Mouse (Mus musculus): ENCODE measurements around the gene Slc9a1. TPM values are rescaled to one million over a fixed set of nuclear protein-coding genes. Genes with fewer than 3 reads are reported as not detected.

Slc9a1 gene
- polyA plus RNA-seq, 1 experiment from 2014 or later, result 12.8 TPM

DNA sequence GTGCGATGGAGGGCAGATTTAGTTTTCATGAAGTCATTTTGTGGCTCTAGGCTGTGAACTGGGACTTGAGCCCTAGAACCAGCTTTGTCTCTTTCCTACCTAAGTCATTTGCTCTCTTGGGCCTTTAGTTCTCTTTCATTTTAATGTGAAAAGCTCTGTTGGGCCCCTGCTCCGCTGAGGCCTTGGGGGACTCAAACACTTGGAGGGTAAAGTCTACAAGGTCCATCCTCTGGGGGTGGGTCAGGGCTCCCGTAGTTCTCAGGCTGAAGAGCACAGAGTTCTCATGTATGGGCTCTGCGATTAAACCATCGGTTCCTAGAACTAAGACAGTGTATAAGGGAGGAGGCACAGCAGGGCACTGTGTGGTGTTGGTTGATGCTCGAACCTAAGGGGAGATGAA, 11.0 kb downstream of the Slc9a1 start:
- no peak overlapping the region for H3K4me3 ChIP-seq (ENCODE audit: low read depth, low read length)
- H3K36me3 ChIP-seq (ENCODE audit: control insufficient read depth, insufficient read depth, low read length), result no peaks in the 10 kb centered on the region
- H3K4me2 ChIP-seq (ENCODE audit: low read length), result no peak overlapping the region
- H3K27ac ChIP-seq (ENCODE audit: low read length), result no peak overlapping the region
- H3K27me3 ChIP-seq (ENCODE audit: control insufficient read depth, insufficient read depth, low read depth, low read length), result no peaks in the 10 kb centered on the region
- ATAC-seq, result no peak
- H3K4me1 ChIP-seq (ENCODE audit: control insufficient read depth, insufficient read depth, low read length), result peaks cover 21% of the 10 kb centered on the region
- H3K9me3 ChIP-seq (replicated peaks; ENCODE audit: control insufficient read depth, low read length, poor library complexity, severe bottlenecking), result no peaks in the 10 kb centered on the region
- H3K9ac ChIP-seq (ENCODE audit: low read depth, low read length), result no peak overlapping the region
- 52% methylated on average over 6 of the region's 6 CpGs for WGBS

DNA sequence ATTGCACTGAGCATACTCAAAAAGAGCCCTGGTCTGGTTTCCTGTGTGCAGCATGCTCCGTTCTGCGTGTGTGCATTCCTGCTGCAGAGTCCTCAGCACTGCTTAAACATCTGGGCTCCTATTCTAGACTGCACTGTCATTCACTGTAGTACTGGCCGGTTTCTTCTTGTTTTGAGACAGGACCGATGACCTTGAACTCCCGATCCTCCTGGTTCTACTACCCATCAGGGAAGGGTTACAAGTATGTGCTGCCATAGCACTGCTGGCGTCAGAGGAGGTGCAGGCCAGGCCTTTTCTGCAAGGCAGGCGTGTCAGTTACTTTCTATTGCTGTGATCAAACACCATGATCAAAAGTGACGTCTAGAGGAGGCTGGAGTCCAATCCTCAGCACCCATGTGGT, 11.6 kb downstream of the Slc9a1 start:
- Histone ChIP-seq H3K27ac (ENCODE audit: low read length) (no peak overlapping the region), H3K9me3 (replicated peaks; ENCODE audit: control insufficient read depth, low read length, poor library complexity, severe bottlenecking) (no peaks in the 10 kb centered on the region), H3K27me3 (ENCODE audit: control insufficient read depth, insufficient read depth, low read depth, low read length) (no peaks in the 10 kb centered on the region), H3K9ac (ENCODE audit: low read depth, low read length) (no peak overlapping the region), H3K4me2 (ENCODE audit: low read length) (no peak overlapping the region), H3K36me3 (ENCODE audit: control insufficient read depth, insufficient read depth, low read length) (no peaks in the 10 kb centered on the region), H3K4me3 (ENCODE audit: low read depth, low read length) (no peak overlapping the region), H3K4me1 (ENCODE audit: control insufficient read depth, insufficient read depth, low read length) (peaks cover 16% of the 10 kb centered on the region)
- WGBS, result 78% methylated on average over 8 of the region's 8 CpGs
- no peak for ATAC-seq

GRCm38 (mm10) chr4:133386061-133386797, 16.7 kb downstream of the Slc9a1 start:
- H3K27me3 ChIP-seq (ENCODE audit: control insufficient read depth, insufficient read depth, low read depth, low read length), result no peaks in the 10 kb centered on the region
- H3K27ac ChIP-seq (ENCODE audit: low read length), result no peak overlapping the region
- no peak overlapping the region for H3K9ac ChIP-seq (ENCODE audit: low read depth, low read length)
- no peak overlapping the region for H3K4me3 ChIP-seq (ENCODE audit: low read depth, low read length)
- no peaks in the 10 kb centered on the region for H3K36me3 ChIP-seq (ENCODE audit: control insufficient read depth, insufficient read depth, low read length)
- ATAC-seq, result no peak
- H3K4me2 ChIP-seq (ENCODE audit: low read length), result no peak overlapping the region
- H3K4me1 ChIP-seq (ENCODE audit: control insufficient read depth, insufficient read depth, low read length), result 0 out of 2 replicates have a peak, but pooled peaks cover 2% of the 10 kb centered on the region
- no peaks in the 10 kb centered on the region for H3K9me3 ChIP-seq (replicated peaks; ENCODE audit: control insufficient read depth, low read length, poor library complexity, severe bottlenecking)
- 69% methylated on average over 7 of the region's 7 CpGs for WGBS

- H3K27me3 ChIP-seq (ENCODE audit: control insufficient read depth, insufficient read depth, low read depth, low read length), result no peaks in the 10 kb centered on the region
- 0 out of 2 replicates have a peak, but pooled peaks cover 2% of the 10 kb centered on the region for H3K4me1 ChIP-seq (ENCODE audit: control insufficient read depth, insufficient read depth, low read length)
- H3K9ac ChIP-seq (ENCODE audit: low read depth, low read length), result no peak overlapping the region
- no peaks in the 10 kb centered on the region for H3K36me3 ChIP-seq (ENCODE audit: control insufficient read depth, insufficient read depth, low read length)
- no peak overlapping the region for H3K4me2 ChIP-seq (ENCODE audit: low read length)
- H3K4me3 ChIP-seq (ENCODE audit: low read depth, low read length), result no peak overlapping the region
- ATAC-seq, result no peak
- H3K9me3 ChIP-seq (replicated peaks; ENCODE audit: control insufficient read depth, low read length, poor library complexity, severe bottlenecking), result no peaks in the 10 kb centered on the region
- no peak overlapping the region for H3K27ac ChIP-seq (ENCODE audit: low read length)
Observed at GRCm38 (mm10) chr4:133387053-133387452, 17.5 kb downstream of the Slc9a1 start.

- Histone ChIP-seq H3K27me3 (ENCODE audit: control insufficient read depth, insufficient read depth, low read depth, low read length) (no peaks in the 10 kb centered on the region), H3K9me3 (replicated peaks; ENCODE audit: control insufficient read depth, low read length, poor library complexity, severe bottlenecking) (no peaks in the 10 kb centered on the region), H3K36me3 (ENCODE audit: control insufficient read depth, insufficient read depth, low read length) (no peaks in the 10 kb centered on the region), H3K27ac (ENCODE audit: low read length) (no peak overlapping the region), H3K4me1 (ENCODE audit: control insufficient read depth, insufficient read depth, low read length) (0 out of 2 replicates have a peak, but pooled peaks cover 2% of the 10 kb centered on the region), H3K4me3 (ENCODE audit: low read depth, low read length) (no peak overlapping the region), H3K9ac (ENCODE audit: low read depth, low read length) (no peak overlapping the region), H3K4me2 (ENCODE audit: low read length) (no peak overlapping the region)
- no peak for ATAC-seq
- 85% methylated on average over 16 of the region's 16 CpGs for WGBS
Observed at GRCm38 (mm10) chr4:133388781-133389552, 19.5 kb downstream of the Slc9a1 start.

- no peak overlapping the region for H3K27ac ChIP-seq (ENCODE audit: low read length)
- no peaks in the 10 kb centered on the region for H3K27me3 ChIP-seq (ENCODE audit: control insufficient read depth, insufficient read depth, low read depth, low read length)
- WGBS, result 90% methylated on average over 2 of the region's 2 CpGs
- H3K9me3 ChIP-seq (replicated peaks; ENCODE audit: control insufficient read depth, low read length, poor library complexity, severe bottlenecking), result no peaks in the 10 kb centered on the region
- ATAC-seq, result no peak
- H3K4me3 ChIP-seq (ENCODE audit: low read depth, low read length), result no peak overlapping the region
- no peak overlapping the region for H3K4me2 ChIP-seq (ENCODE audit: low read length)
- H3K4me1 ChIP-seq (ENCODE audit: control insufficient read depth, insufficient read depth, low read length), result 0 out of 2 replicates have a peak, but pooled peaks cover 2% of the 10 kb centered on the region
- no peaks in the 10 kb centered on the region for H3K36me3 ChIP-seq (ENCODE audit: control insufficient read depth, insufficient read depth, low read length)
- no peak overlapping the region for H3K9ac ChIP-seq (ENCODE audit: low read depth, low read length)
Observed at GRCm38 (mm10) chr4:133390042-133390441, 20.5 kb downstream of the Slc9a1 start.

GRCm38 (mm10) chr4:133390585-133390984, 21.1 kb downstream of the Slc9a1 start:
- H3K9ac ChIP-seq (ENCODE audit: low read depth, low read length), result no peak overlapping the region
- H3K4me3 ChIP-seq (ENCODE audit: low read depth, low read length), result no peak overlapping the region
- no peak overlapping the region for H3K27ac ChIP-seq (ENCODE audit: low read length)
- no peak overlapping the region for H3K4me2 ChIP-seq (ENCODE audit: low read length)
- H3K27me3 ChIP-seq (ENCODE audit: control insufficient read depth, insufficient read depth, low read depth, low read length), result no peaks in the 10 kb centered on the region
- no peaks in the 10 kb centered on the region for H3K9me3 ChIP-seq (replicated peaks; ENCODE audit: control insufficient read depth, low read length, poor library complexity, severe bottlenecking)
- peaks cover 3% of the 10 kb centered on the region for H3K4me1 ChIP-seq (ENCODE audit: control insufficient read depth, insufficient read depth, low read length)
- no peak for ATAC-seq
- WGBS, result 95% methylated on average over 6 of the region's 6 CpGs
- H3K36me3 ChIP-seq (ENCODE audit: control insufficient read depth, insufficient read depth, low read length), result no peaks in the 10 kb centered on the region

- no peak overlapping the region for H3K27ac ChIP-seq (ENCODE audit: low read length)
- H3K4me2 ChIP-seq (ENCODE audit: low read length), result no peak overlapping the region
- no peaks in the 10 kb centered on the region for H3K9me3 ChIP-seq (replicated peaks; ENCODE audit: control insufficient read depth, low read length, poor library complexity, severe bottlenecking)
- ATAC-seq, result no peak
- H3K4me3 ChIP-seq (ENCODE audit: low read depth, low read length), result no peak overlapping the region
- H3K4me1 ChIP-seq (ENCODE audit: control insufficient read depth, insufficient read depth, low read length), result peaks cover 6% of the 10 kb centered on the region
- no peaks in the 10 kb centered on the region for H3K36me3 ChIP-seq (ENCODE audit: control insufficient read depth, insufficient read depth, low read length)
- H3K9ac ChIP-seq (ENCODE audit: low read depth, low read length), result no peak overlapping the region
- H3K27me3 ChIP-seq (ENCODE audit: control insufficient read depth, insufficient read depth, low read depth, low read length), result no peaks in the 10 kb centered on the region
- 80% methylated on average over 18 of the region's 18 CpGs for WGBS
Observed at GRCm38 (mm10) chr4:133391185-133392040, 21.9 kb downstream of the Slc9a1 start.

Measured in midbrain, embryonic 16.5 days (tissue).